Mouse (Mus musculus) G1E (cell line): ENCODE results near the gene Fez2. TPM values are rescaled to one million over a fixed set of nuclear protein-coding genes. Genes with fewer than 3 reads are reported as not detected.

Source experiments
- ATAC-seq: 2 replicates; pipeline ENCODE4 v1.8.0; 2016; ENCODE audit warnings: mild to moderate bottlenecking; ENCODE audit not compliant: insufficient number of reproducible peaks, poor library complexity, low FRiP score, severe bottlenecking; ENCODE audit errors: extremely low read depth
- DNase-seq: peaks from one replicate; pipeline ENCODE4 v3.0.0; 2012; ENCODE audit warnings: low spot score
- H3K27me3 ChIP-seq: 2 replicates; pipeline ENCODE4 v1.6.1; 2012; ENCODE audit warnings: mild to moderate bottlenecking, low read length, inconsistent platforms; ENCODE audit not compliant: insufficient read depth
- H3K36me3 ChIP-seq: replicated peaks from 2 replicates; pipeline ENCODE3; 2012; ENCODE audit warnings: mild to moderate bottlenecking, inconsistent platforms
- H3K4me1 ChIP-seq: 2 replicates; pipeline ENCODE4 v1.6.1; 2012; ENCODE audit warnings: low read depth, low read length, inconsistent platforms, mixed read lengths; ENCODE audit not compliant: insufficient read depth
- H3K4me3 ChIP-seq: 2 replicates; pipeline ENCODE4 v1.5.1; 2012; ENCODE audit warnings: low read depth, mild to moderate bottlenecking, inconsistent platforms, low read length, moderate library complexity, mixed read lengths
- H3K9me3 ChIP-seq: replicated peaks from 2 replicates; pipeline ENCODE4 v1.6.1; 2012; ENCODE audit warnings: inconsistent platforms
- CTCF ChIP-seq: IDR thresholded peaks from 2 replicates; pipeline ENCODE4 v1.5.1; 2012; ENCODE audit warnings: low read depth, low read length, inconsistent platforms, mixed read lengths
- GATA1 ChIP-seq: IDR thresholded peaks from 2 replicates; pipeline ENCODE4 v1.6.1; 2012; ENCODE audit warnings: borderline replicate concordance, low read length, inconsistent platforms, mixed read lengths
- GATA2 ChIP-seq: IDR thresholded peaks from 2 replicates; pipeline ENCODE4 v1.6.1; 2012; ENCODE audit warnings: low read depth, low read length, inconsistent platforms, borderline replicate concordance
- POLR2AphosphoS5 ChIP-seq: IDR thresholded peaks from 2 replicates; pipeline ENCODE4 v1.6.1; 2012; ENCODE audit warnings: low read depth, low read length, inconsistent platforms; ENCODE audit not compliant: insufficient replicate concordance
- TAL1 ChIP-seq: conservative IDR thresholded peaks from 2 replicates; pipeline ENCODE4 v1.6.1; 2012; ENCODE audit warnings: low read depth, low read length, inconsistent platforms, mixed read lengths
- polyA plus RNA-seq: library from polyadenylated mRNA; stranded (reverse); fragments of >175 nt; gene quantifications from 2 replicates; pipeline ENCODE4 v1.2.3, GENCODE M21; 2012
- total RNA-seq, 2 experiments: library from RNA; stranded (forward) in 1 of 2; stranded (reverse) in 1 of 2; fragments of 200-1000 nt in 1 of 2; fragments of >200 nt in 1 of 2; fragmentation: Nextera tagmentation in 1 of 2; gene quantifications; 2 replicates each; pipeline ENCODE4 v1.2.3; 2014 to 2017

The Fez2 gene
- 8.2 and 9.3 TPM in 2 replicates for total RNA-seq (2014; fragmentation: Nextera tagmentation)
- total RNA-seq (2017), result 14.4 and 14.6 TPM in 2 replicates
- polyA plus RNA-seq, result 3.1 and 3.9 TPM in 2 replicates

- H3K4me1 ChIP-seq, result peaks cover 19% of the 10 kb centered on the region
- peaks cover 15% of the 10 kb centered on the region for H3K36me3 ChIP-seq
- H3K27me3 ChIP-seq, result peaks cover 7% of the 10 kb centered on the region; the same call in 1 of the 2 replicates
- ATAC-seq, result peak; percentile 88
- H3K9me3 ChIP-seq, result no peaks in the 10 kb centered on the region
- TF ChIP-seq TAL1, result no peak
- no peak for TF ChIP-seq GATA1
- TF ChIP-seq GATA2, result no peak
- TF ChIP-seq CTCF, result no peak
- TF ChIP-seq POLR2AphosphoS5, result no peak
- peak within 1 kb of the TSS; percentile 96 for H3K4me3 ChIP-seq
- DNase-seq, result peak; percentile 82
These were observed at the start of gene Fez2 for GRCm38 (mm10) chr17:78417381-78418281. Gene Fez2 (minus strand): TSS chr17:78418152.

- no peak for TF ChIP-seq TAL1
- TF ChIP-seq POLR2AphosphoS5, result no peak
- no peak for TF ChIP-seq CTCF
- TF ChIP-seq GATA2, result no peak
- no peak for TF ChIP-seq GATA1
- no peak for DNase-seq
- Histone ChIP-seq H3K4me1 (no peaks in the 10 kb centered on the region), H3K4me3 (no peak overlapping the region), H3K36me3 (no peaks in the 10 kb centered on the region), H3K27me3 (peaks cover 5% of the 10 kb centered on the region; the same call in 1 of the 2 replicates), H3K9me3 (no peaks in the 10 kb centered on the region)
- ATAC-seq, result no peak
These were observed 47.5 kb upstream of the Fez2 start for GRCm38 (mm10) chr17:78465500-78465899.

GRCm38 (mm10) chr17:78465071-78465470, 47.1 kb upstream of the Fez2 start:
- H3K36me3 ChIP-seq, result no peaks in the 10 kb centered on the region
- no peaks in the 10 kb centered on the region for H3K4me1 ChIP-seq
- DNase-seq (no peak), ATAC-seq (no peak)
- no peaks in the 10 kb centered on the region for H3K9me3 ChIP-seq
- TF ChIP-seq CTCF, result no peak
- TF ChIP-seq POLR2AphosphoS5, result no peak
- TF ChIP-seq GATA1, result no peak
- TF ChIP-seq GATA2, result no peak
- no peak for TF ChIP-seq TAL1
- H3K27me3 ChIP-seq, result peaks cover 5% of the 10 kb centered on the region; the same call in 1 of the 2 replicates
- H3K4me3 ChIP-seq, result no peak overlapping the region

- TF ChIP-seq TAL1, result no peak
- TF ChIP-seq POLR2AphosphoS5, result no peak
- no peak for TF ChIP-seq GATA1
- no peak for TF ChIP-seq CTCF
- TF ChIP-seq GATA2, result no peak
- no peak for DNase-seq
- Histone ChIP-seq H3K27me3 (peaks cover 7% of the 10 kb centered on the region; the same call in 1 of the 2 replicates), H3K9me3 (no peaks in the 10 kb centered on the region), H3K36me3 (no peaks in the 10 kb centered on the region), H3K4me1 (peaks cover 3% of the 10 kb centered on the region; the same call in 1 of the 2 replicates), H3K4me3 (no peak overlapping the region)
- no peak for ATAC-seq
These were observed 42.2 kb upstream of the Fez2 start for GRCm38 (mm10) chr17:78460140-78460539.

DNA sequence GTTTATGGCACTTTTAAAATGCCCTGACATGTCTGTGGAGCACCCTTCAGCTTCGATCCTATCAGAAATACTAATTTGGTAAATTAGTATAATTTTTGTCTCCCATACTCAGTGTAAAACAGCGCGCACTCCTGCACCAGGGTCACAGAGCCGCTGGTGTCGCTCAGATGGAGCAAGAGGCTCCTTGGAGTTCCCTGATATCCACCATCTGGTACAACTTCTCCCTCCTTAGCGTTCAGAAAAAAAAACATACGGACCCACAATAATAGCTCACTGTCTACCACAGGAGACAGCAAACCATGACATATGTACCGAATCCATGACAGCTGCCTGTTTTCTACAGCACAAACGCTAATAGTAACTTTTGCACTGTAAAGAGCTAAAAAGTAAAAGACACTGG, 37.6 kb upstream of the Fez2 start:
- ATAC-seq (no peak), DNase-seq (no peak)
- no peak for TF ChIP-seq GATA2
- no peak for TF ChIP-seq CTCF
- TF ChIP-seq TAL1, result no peak
- TF ChIP-seq GATA1, result no peak
- TF ChIP-seq POLR2AphosphoS5, result no peak
- H3K4me1 ChIP-seq, result peaks cover 10% of the 10 kb centered on the region
- H3K36me3 ChIP-seq, result no peaks in the 10 kb centered on the region
- H3K4me3 ChIP-seq, result no peak overlapping the region
- H3K9me3 ChIP-seq, result no peaks in the 10 kb centered on the region
- H3K27me3 ChIP-seq, result peaks cover 5% of the 10 kb centered on the region; the same call in 1 of the 2 replicates

DNA sequence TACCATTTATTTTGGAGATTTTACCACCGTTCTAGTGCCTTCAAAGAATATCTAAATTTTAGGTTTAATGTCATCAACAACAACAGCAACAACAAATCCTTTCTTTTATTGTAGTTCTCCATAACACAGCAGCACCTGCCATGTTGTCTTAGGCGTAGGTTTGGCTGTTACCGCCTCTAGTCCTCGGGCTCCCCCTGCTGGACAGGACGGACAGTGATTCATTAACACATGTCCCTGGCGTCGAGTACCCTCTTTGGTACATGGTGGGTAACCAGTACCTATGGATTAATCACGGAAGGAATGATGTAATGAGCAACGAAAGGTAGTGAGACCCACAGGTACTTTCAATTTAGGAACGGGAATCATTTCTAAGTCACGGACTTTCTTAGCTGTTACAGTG, 37.2 kb upstream of the Fez2 start:
- no peaks in the 10 kb centered on the region for H3K36me3 ChIP-seq
- peaks cover 10% of the 10 kb centered on the region for H3K4me1 ChIP-seq
- DNase-seq (peak; percentile 26), ATAC-seq (peak; percentile 85)
- H3K4me3 ChIP-seq, result no peak overlapping the region
- H3K9me3 ChIP-seq, result no peaks in the 10 kb centered on the region
- no peak for TF ChIP-seq GATA2
- TF ChIP-seq CTCF, result peak; percentile 84
- no peak for TF ChIP-seq TAL1
- TF ChIP-seq GATA1, result no peak
- no peak for TF ChIP-seq POLR2AphosphoS5
- H3K27me3 ChIP-seq, result peaks cover 5% of the 10 kb centered on the region; the same call in 1 of the 2 replicates
